Mouse (Mus musculus) MEL (cell line): ENCODE measurements around the gene Rad18. TPM values are rescaled to one million over a fixed set of nuclear protein-coding genes. Genes with fewer than 3 reads are reported as not detected.

Experiments
- DNase-seq: peaks from one replicate; pipeline ENCODE4 v3.0.0; 2011; ENCODE audit warnings: low read depth, low spot score
- H3K27ac ChIP-seq: 2 replicates; pipeline ENCODE4 v1.5.1; 2012; ENCODE audit warnings: low read depth, mild to moderate bottlenecking, control low read depth, low read length, moderate library complexity; ENCODE audit not compliant: control insufficient read depth
- H3K27me3 ChIP-seq, 2 experiments: fragments of 150-350 bp in 1 of 2; sonication (generic) in 1 of 2; 2 replicates each; pipeline ENCODE4 v1.6.1; 2012; ENCODE audit warnings: low read length in 2 of 2, mild to moderate bottlenecking in 2 of 2, improper control_type of control experiment in 1 of 2, moderate library complexity in 1 of 2; ENCODE audit not compliant: insufficient read depth in 2 of 2, control insufficient read depth in 1 of 2
- H3K36me3 ChIP-seq, 2 experiments: 2 replicates each; pipeline ENCODE4 v1.6.1; 2012 to 2014; ENCODE audit warnings: low read length in 2 of 2, improper control_type of control experiment in 1 of 2, inconsistent platforms in 1 of 2, mild to moderate bottlenecking in 1 of 2; ENCODE audit not compliant: insufficient read depth in 2 of 2, control insufficient read depth in 1 of 2
- H3K4me1 ChIP-seq, 2 experiments: fragments of 150-350 bp in 1 of 2; sonication (generic) in 1 of 2; 2 replicates each; pipeline ENCODE4 v1.6.1; 2012; ENCODE audit warnings: low read length in 2 of 2, improper control_type of control experiment in 1 of 2, mild to moderate bottlenecking in 1 of 2; ENCODE audit not compliant: insufficient read depth in 2 of 2, control insufficient read depth in 1 of 2
- H3K4me3 ChIP-seq, 2 experiments: fragments of 150-350 bp in 1 of 2; sonication (generic) in 1 of 2; 2 replicates each; pipeline ENCODE4 v1.5.1; 2012; ENCODE audit warnings: low read depth in 2 of 2, low read length in 2 of 2, mild to moderate bottlenecking in 2 of 2, moderate library complexity in 2 of 2, control low read depth in 1 of 2, improper control_type of control experiment in 1 of 2; ENCODE audit not compliant: control insufficient read depth in 1 of 2, insufficient read depth in 1 of 2
- H3K79me2 ChIP-seq: 2 replicates; pipeline ENCODE4 v1.6.1; 2012; ENCODE audit warnings: mild to moderate bottlenecking, low read length, moderate library complexity; ENCODE audit not compliant: control insufficient read depth, poor library complexity, insufficient read depth
- H3K9ac ChIP-seq: 2 replicates; pipeline ENCODE4 v1.6.1; 2012; ENCODE audit warnings: low read depth, mild to moderate bottlenecking, control low read depth, low read length, moderate library complexity; ENCODE audit not compliant: control insufficient read depth, poor library complexity, severe bottlenecking
- H3K9me3 ChIP-seq: fragments of 150-350 bp; sonication (generic); replicated peaks from 2 replicates; pipeline ENCODE4 v1.6.1; 2012; ENCODE audit warnings: mild to moderate bottlenecking, low read length, improper control_type of control experiment, moderate library complexity; ENCODE audit not compliant: insufficient read depth
- CHD1 ChIP-seq: IDR thresholded peaks from 2 replicates; pipeline ENCODE4 v1.6.1; 2012; ENCODE audit warnings: low read depth, mild to moderate bottlenecking, inconsistent platforms, low read length, improper control_type of control experiment
- CHD2 ChIP-seq: IDR thresholded peaks from 2 replicates; pipeline ENCODE4 v1.6.1; 2011; ENCODE audit warnings: low read length, improper control_type of control experiment
- E2F4 ChIP-seq: IDR thresholded peaks from 2 replicates; pipeline ENCODE4 v1.6.1; 2011; ENCODE audit warnings: low read depth, low read length, improper control_type of control experiment, borderline replicate concordance
- EP300 ChIP-seq, 2 experiments: IDR thresholded peaks; 2 replicates each; pipeline ENCODE4 v1.6.1; 2011; ENCODE audit warnings: improper control_type of control experiment in 2 of 2, low read length in 2 of 2, low read depth in 1 of 2, mild to moderate bottlenecking in 1 of 2
- ETS1 ChIP-seq: IDR thresholded peaks from 2 replicates; pipeline ENCODE4 v1.6.1; 2012; ENCODE audit warnings: low read depth, mild to moderate bottlenecking, inconsistent platforms, low read length, improper control_type of control experiment, moderate library complexity
- HCFC1 ChIP-seq: IDR thresholded peaks from 2 replicates; pipeline ENCODE4 v1.6.1; 2012; ENCODE audit warnings: low read depth, mild to moderate bottlenecking, inconsistent platforms, low read length, improper control_type of control experiment, moderate library complexity
- JUND ChIP-seq: IDR thresholded peaks from 2 replicates; pipeline ENCODE4 v1.6.1; 2011; ENCODE audit warnings: low read depth, mild to moderate bottlenecking, improper control_type of control experiment, low read length
- KAT2A ChIP-seq: conservative IDR thresholded peaks from 2 replicates; pipeline ENCODE4 v1.6.1; 2012; ENCODE audit warnings: low read depth, low read length, improper control_type of control experiment, inconsistent platforms
- MAFK ChIP-seq: IDR thresholded peaks from 2 replicates; pipeline ENCODE4 v1.6.1; 2011; ENCODE audit warnings: low read depth, mild to moderate bottlenecking, low read length, improper control_type of control experiment, borderline replicate concordance
- MAZ ChIP-seq: IDR thresholded peaks from 2 replicates; pipeline ENCODE4 v1.6.1; 2012; ENCODE audit warnings: low read depth, mild to moderate bottlenecking, inconsistent platforms, low read length, improper control_type of control experiment
- MXI1 ChIP-seq: IDR thresholded peaks from 2 replicates; pipeline ENCODE4 v1.6.1; 2011; ENCODE audit warnings: mild to moderate bottlenecking, low read depth, low read length, improper control_type of control experiment
- MYB ChIP-seq: IDR thresholded peaks from 2 replicates; pipeline ENCODE4 v1.6.1; 2011; ENCODE audit warnings: mild to moderate bottlenecking, low read depth, low read length, improper control_type of control experiment
- NRF1 ChIP-seq: IDR thresholded peaks from 2 replicates; pipeline ENCODE4 v1.6.1; 2014; ENCODE audit warnings: low read depth, mild to moderate bottlenecking, inconsistent platforms, low read length, improper control_type of control experiment, moderate library complexity; ENCODE audit not compliant: poor library complexity, insufficient read depth, severe bottlenecking
- POLR2AphosphoS2 ChIP-seq: IDR thresholded peaks from 2 replicates; pipeline ENCODE4 v1.6.1; 2011; ENCODE audit warnings: low read length, improper control_type of control experiment
- RCOR1 ChIP-seq: IDR thresholded peaks from 2 replicates; pipeline ENCODE4 v1.6.1; 2012; ENCODE audit warnings: low read depth, mild to moderate bottlenecking, inconsistent platforms, low read length, improper control_type of control experiment
- SIN3A ChIP-seq: IDR thresholded peaks from 2 replicates; pipeline ENCODE4 v1.6.1; 2012; ENCODE audit warnings: low read length, improper control_type of control experiment, inconsistent platforms
- SMC3 ChIP-seq: IDR thresholded peaks from 2 replicates; pipeline ENCODE4 v1.6.1; 2011; ENCODE audit warnings: low read depth, low read length, improper control_type of control experiment
- UBTF ChIP-seq: IDR thresholded peaks from 2 replicates; pipeline ENCODE4 v1.6.1; 2012; ENCODE audit warnings: low read depth, mild to moderate bottlenecking, inconsistent platforms, low read length, improper control_type of control experiment, moderate library complexity, borderline replicate concordance; ENCODE audit not compliant: insufficient read depth
- USF1 ChIP-seq: IDR thresholded peaks from 2 replicates; pipeline ENCODE4 v1.6.1; 2014; ENCODE audit warnings: low read depth, mild to moderate bottlenecking, inconsistent platforms, low read length, improper control_type of control experiment, moderate library complexity
- ZC3H11A ChIP-seq: IDR thresholded peaks from 2 replicates; pipeline ENCODE4 v1.6.1; 2012; ENCODE audit warnings: low read depth, mild to moderate bottlenecking, inconsistent platforms, low read length, improper control_type of control experiment
- ZKSCAN1 ChIP-seq: IDR thresholded peaks from 2 replicates; pipeline ENCODE4 v1.6.1; 2012; ENCODE audit warnings: low read depth, mild to moderate bottlenecking, inconsistent platforms, low read length, improper control_type of control experiment, moderate library complexity
- ZMIZ1 ChIP-seq: IDR thresholded peaks from 2 replicates; pipeline ENCODE4 v1.6.1; 2012; ENCODE audit warnings: low read depth, mild to moderate bottlenecking, inconsistent platforms, low read length, improper control_type of control experiment, moderate library complexity
- ZNF384 ChIP-seq: IDR thresholded peaks from 2 replicates; pipeline ENCODE4 v1.6.1; 2012; ENCODE audit warnings: low read depth, mild to moderate bottlenecking, inconsistent platforms, low read length, improper control_type of control experiment
- polyA plus RNA-seq, 2 experiments: library from polyadenylated mRNA; stranded (reverse) in 1 of 2; unstranded in 1 of 2; fragments of >175 nt in 1 of 2; fragments of >200 nt in 1 of 2; gene quantifications; 2 replicates each; pipeline versions ENCODE4 v1.2.1 to v1.2.4; 2012; ENCODE audit warnings: low replicate concordance in 2 of 2, low read depth in 1 of 2; ENCODE audit not compliant: insufficient read length in 2 of 2, insufficient read depth in 1 of 2, missing spikeins in 1 of 2
- total RNA-seq: library from RNA; depleted of rRNA; stranded (reverse); fragments of 300-350 nt; gene quantifications from 2 replicates; pipeline ENCODE4 v1.2.3, GENCODE M21; 2012

Gene Rad18
- total and polyA plus RNA-seq, 3 experiments, result 17.3 to 23.2 TPM; not detected in 1

- no peak overlapping the region for H3K4me3 ChIP-seq
- no peaks in the 10 kb centered on the region for H3K36me3 ChIP-seq
- no peak overlapping the region for H3K27ac ChIP-seq
- H3K27me3 ChIP-seq, result no peaks in the 10 kb centered on the region
- no peak for DNase-seq
- no peak for TF ChIP-seq ETS1
- no peak for TF ChIP-seq SMC3
- H3K9ac ChIP-seq, result no peak overlapping the region
- no peaks in the 10 kb centered on the region for H3K9me3 ChIP-seq
- no peaks in the 10 kb centered on the region for H3K79me2 ChIP-seq
- no peaks in the 10 kb centered on the region for H3K4me1 ChIP-seq
Measured at GRCm38 (mm10) chr6:112594971-112595370, 101.5 kb downstream of the Rad18 start.

- H3K27me3 ChIP-seq, result no peaks in the 10 kb centered on the region
- H3K36me3 ChIP-seq, result no peaks in the 10 kb centered on the region
- DNase-seq, result no peak
- TF ChIP-seq E2F4, result no peak
- no peak for TF ChIP-seq MYB
- no peak for TF ChIP-seq MAFK
- no peak for TF ChIP-seq CHD2
- no peak for TF ChIP-seq MAZ
- no peak for TF ChIP-seq EP300 (IDR thresholded peaks at IDR 0.05; ENCODE audit: low read depth in 1 of 2, low read length in 2 of 2)
- no peak overlapping the region for H3K27ac ChIP-seq
- H3K9me3 ChIP-seq, result no peaks in the 10 kb centered on the region
- H3K9ac ChIP-seq, result no peak overlapping the region
- H3K4me3 ChIP-seq, result no peak overlapping the region
- no peaks in the 10 kb centered on the region for H3K4me1 ChIP-seq
- no peaks in the 10 kb centered on the region for H3K79me2 ChIP-seq
Measured at GRCm38 (mm10) chr6:112587912-112588311, 108.6 kb downstream of the Rad18 start.

GRCm38 (mm10) chr6:112586999-112587398 lies 109.5 kb downstream of the Rad18 start:
- Histone ChIP-seq H3K27me3 (no peaks in the 10 kb centered on the region), H3K4me3 (no peak overlapping the region), H3K9me3 (no peaks in the 10 kb centered on the region), H3K4me1 (no peaks in the 10 kb centered on the region), H3K9ac (no peak overlapping the region), H3K27ac (no peak overlapping the region), H3K79me2 (no peaks in the 10 kb centered on the region), H3K36me3 (no peaks in the 10 kb centered on the region)
- TF ChIP-seq CHD1, result no peak
- no peak for TF ChIP-seq ZC3H11A
- no peak for TF ChIP-seq ZNF384
- TF ChIP-seq MAFK, result no peak
- no peak for TF ChIP-seq KAT2A
- TF ChIP-seq MAZ, result no peak
- TF ChIP-seq HCFC1, result no peak
- TF ChIP-seq POLR2AphosphoS2, result no peak
- TF ChIP-seq EP300 (IDR thresholded peaks at IDR 0.05; ENCODE audit: low read depth in 1 of 2, low read length in 2 of 2), result no peak
- no peak for TF ChIP-seq ZKSCAN1
- TF ChIP-seq SIN3A, result no peak
- no peak for TF ChIP-seq ZMIZ1
- TF ChIP-seq E2F4, result no peak
- TF ChIP-seq CHD2, result no peak
- TF ChIP-seq UBTF, result no peak
- no peak for TF ChIP-seq JUND
- TF ChIP-seq RCOR1, result no peak
- TF ChIP-seq USF1, result no peak
- no peak for TF ChIP-seq NRF1
- no peak for TF ChIP-seq MXI1
- DNase-seq, result no peak
